Comparison of ENCODE assay signal across 8 mouse cellular contexts in the genomic region with DNA sequence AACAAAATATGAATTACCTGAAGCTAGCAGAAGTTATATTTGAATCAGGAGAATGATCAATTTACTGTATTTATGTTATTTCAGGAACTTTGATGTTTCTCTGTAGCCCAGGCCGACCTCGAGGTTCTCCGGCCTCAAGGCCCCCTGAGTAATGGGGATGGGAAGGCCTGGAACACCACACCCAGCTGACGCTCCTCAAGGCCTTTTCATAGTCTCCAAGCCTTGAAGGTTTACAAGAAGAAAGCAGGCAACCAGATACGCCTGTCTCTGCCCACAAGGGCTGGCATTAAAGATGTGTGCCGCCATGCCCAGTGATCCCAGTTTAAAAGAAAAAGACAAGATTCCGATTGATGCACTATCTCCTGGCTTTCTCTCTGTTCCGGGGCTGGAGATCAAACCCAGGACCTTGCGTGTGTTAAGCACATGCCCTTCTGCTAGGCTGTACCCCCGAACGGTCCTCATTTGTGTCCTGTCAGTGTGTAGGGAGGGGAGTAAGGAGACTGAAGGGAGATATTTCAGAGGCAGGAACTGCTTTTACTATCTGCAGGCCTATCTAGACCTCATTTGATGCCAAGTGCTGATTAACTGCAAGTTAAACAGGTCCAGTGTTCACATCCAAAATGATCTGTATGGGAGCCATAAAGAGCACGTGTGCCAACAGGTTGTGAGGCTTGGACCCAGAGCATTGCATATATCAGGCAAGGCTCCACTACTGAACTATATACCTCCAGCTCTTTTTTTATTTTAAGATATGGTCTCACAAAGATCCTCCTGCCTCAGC. TPM values are rescaled to one million over a fixed set of nuclear protein-coding genes. Genes with fewer than 3 reads are reported as not detected.
DNase-seq lines count a peak whose midpoint lies in the region; ATAC-seq and TF ChIP-seq lines count a peak whose summit lies in the region.

No protein-coding gene starts in this region.

- H3K9me3 ChIP-seq in heart, embryonic 13.5 days = no peaks in the 10 kb centered on the region
- H3K9me3 ChIP-seq in MEL (replicated peaks; ENCODE audit: insufficient read depth, low read length) = no peaks in the 10 kb centered on the region
- H3K9me3 ChIP-seq in forebrain, embryonic 14.5 days (replicated peaks; ENCODE audit: control insufficient read depth, low read length) = no peaks in the 10 kb centered on the region
- no peaks in the 10 kb centered on the region for H3K9me3 ChIP-seq in liver, embryonic 16.5 days (replicated peaks; ENCODE audit: control insufficient read depth, low read length)

- H3K4me1 ChIP-seq in heart, embryonic 13.5 days = peaks cover 28% of the 10 kb centered on the region
- peaks cover 24 to 43% of the 10 kb centered on the region in 2 experiments for H3K4me1 ChIP-seq in MEL (ENCODE audit: control insufficient read depth in 1 of 2, insufficient read depth in 2 of 2, low read length in 2 of 2)
- H3K4me1 ChIP-seq in forebrain, embryonic 14.5 days (ENCODE audit: control insufficient read depth, insufficient read depth, low read length) = peaks cover 11% of the 10 kb centered on the region
- H3K4me1 ChIP-seq in liver, embryonic 16.5 days (ENCODE audit: control insufficient read depth, low read depth, low read length) = peaks cover 38% of the 10 kb centered on the region

- TF ChIP-seq EP300 in MEL (IDR thresholded peaks at IDR 0.05; ENCODE audit: low read depth in 1 of 2, low read length in 2 of 2) = no peak

- peak overlapping the region; percentile 96 for H3K9ac ChIP-seq in heart, embryonic 13.5 days
- no peak overlapping the region for H3K9ac ChIP-seq in MEL (ENCODE audit: control insufficient read depth, low read depth, low read length, poor library complexity, severe bottlenecking)
- H3K9ac ChIP-seq in forebrain, embryonic 14.5 days (ENCODE audit: low read length) = peak overlapping the region; percentile 87
- no peak overlapping the region for H3K9ac ChIP-seq in liver, embryonic 16.5 days (ENCODE audit: low read depth, low read length)

- no peak for TF ChIP-seq CTCF in MEL (IDR thresholded peaks at IDR 0.05 in 2 of 3, conservative IDR thresholded peaks at IDR 0.05 in 1 of 3; ENCODE audit: control insufficient read depth in 1 of 3, insufficient read depth in 1 of 3, low read depth in 2 of 3, low read length in 3 of 3, poor library complexity in 1 of 3, severe bottlenecking in 1 of 3)

- no peaks in the 10 kb centered on the region for H3K27me3 ChIP-seq in heart, embryonic 13.5 days (replicated peaks)
- H3K27me3 ChIP-seq in MEL (ENCODE audit: control insufficient read depth in 1 of 2, insufficient read depth in 2 of 2, low read length in 2 of 2) = no peaks in the 10 kb centered on the region
- no peaks in the 10 kb centered on the region for H3K27me3 ChIP-seq in forebrain, embryonic 14.5 days (replicated peaks; ENCODE audit: control insufficient read depth, insufficient read depth, low read length)
- no peaks in the 10 kb centered on the region for H3K27me3 ChIP-seq in liver, embryonic 16.5 days (ENCODE audit: control insufficient read depth, insufficient read depth, low read depth, low read length)

- WGBS in heart, embryonic 13.5 days = 87% methylated on average over 12 of the region's 12 CpGs
- WGBS in forebrain, embryonic 14.5 days = 91% methylated on average over 12 of the region's 12 CpGs
- WGBS in liver, embryonic 16.5 days (ENCODE audit: insufficient replicate concordance) = 84% methylated on average over 12 of the region's 12 CpGs

- intact Hi-C loops in heart, postnatal 10 days (cut with DNase I) = no loop called here

- peaks cover 22% of the 10 kb centered on the region for H3K36me3 ChIP-seq in heart, embryonic 13.5 days
- H3K36me3 ChIP-seq in MEL (ENCODE audit: control insufficient read depth in 1 of 2, insufficient read depth in 2 of 2, low read length in 2 of 2) = peaks cover 9 to 42% of the 10 kb centered on the region in 2 experiments
- peaks cover 26% of the 10 kb centered on the region for H3K36me3 ChIP-seq in forebrain, embryonic 14.5 days (ENCODE audit: control insufficient read depth, insufficient read depth, low read length)
- H3K36me3 ChIP-seq in liver, embryonic 16.5 days (ENCODE audit: control insufficient read depth, insufficient read depth) = peaks cover 10% of the 10 kb centered on the region

- H3K4me2 ChIP-seq in heart, embryonic 13.5 days = peak overlapping the region; percentile 92
- H3K4me2 ChIP-seq in forebrain, embryonic 14.5 days (ENCODE audit: low read length) = peak overlapping the region; percentile 63
- peak overlapping the region; percentile 90 for H3K4me2 ChIP-seq in liver, embryonic 16.5 days (ENCODE audit: low read depth, low read length)

- no peak overlapping the region for H3K27ac ChIP-seq in heart, embryonic 13.5 days (replicated peaks)
- no peak overlapping the region for H3K27ac ChIP-seq in MEL (ENCODE audit: control insufficient read depth, low read depth, low read length)
- H3K27ac ChIP-seq in forebrain, embryonic 14.5 days (ENCODE audit: low read depth, low read length) = no peak overlapping the region
- H3K27ac ChIP-seq in liver, embryonic 16.5 days (ENCODE audit: low read length) = no peak overlapping the region

- H3K79me2 ChIP-seq in MEL (ENCODE audit: control insufficient read depth, insufficient read depth, low read length, poor library complexity) = peaks cover 51% of the 10 kb centered on the region

- H3K4me3 ChIP-seq in heart, embryonic 13.5 days = peak overlapping the region; percentile 86
- H3K4me3 ChIP-seq in MEL (ENCODE audit: control insufficient read depth in 1 of 2, insufficient read depth in 1 of 2, low read depth in 2 of 2, low read length in 2 of 2) = no peak overlapping the region; a peak in 1 of 4 replicates
- H3K4me3 ChIP-seq in forebrain, embryonic 14.5 days (ENCODE audit: low read depth, low read length) = 0 out of 2 replicates have a peak overlapping the region, but pooled peaks have one; percentile 67
- H3K4me3 ChIP-seq in liver, embryonic 16.5 days (ENCODE audit: low read depth, low read length) = no peak overlapping the region

- ATAC-seq in heart, embryonic 13.5 days (ENCODE audit: extremely low read depth, insufficient number of reproducible peaks, low FRiP score, low TSS enrichment) = no peak
- no peak for ATAC-seq in forebrain, embryonic 14.5 days
- ATAC-seq in liver, embryonic 16.5 days (ENCODE audit: low read depth) = no peak
- ATAC-seq in granulocyte monocyte progenitor cell, adult 5-6 weeks (replicated peaks; ENCODE audit: poor library complexity, severe bottlenecking) = no peak

- no peak for TF ChIP-seq RAD21 in MEL (IDR thresholded peaks at IDR 0.05; ENCODE audit: low read depth, low read length)

- no peak for TF ChIP-seq POLR2A in MEL (IDR thresholded peaks at IDR 0.05; ENCODE audit: control insufficient read depth in 1 of 2, insufficient read depth in 1 of 2, low read depth in 1 of 2, low read length in 2 of 2, poor library complexity in 1 of 2)

- DNase-seq in heart, postnatal 10 days = no peak
- no peak for DNase-seq in MEL (ENCODE audit: low read depth, low spot score)
- no peak for DNase-seq in forebrain, embryonic 14.5 days (ENCODE audit: low spot score)
- no peak for DNase-seq in T-cell, adult 2 months (ENCODE audit: low spot score)
- no peak for DNase-seq in right cerebral cortex, postnatal 4 days

RNA-seq across cellular contexts. Expression of gene Prune1, which starts 2.8 kb away (rescaled TPM):
- 24.5 and 26.0 TPM in 2 replicates for polyA plus RNA-seq in heart, embryonic 13.5 days (2015; fragmentation: Nextera tagmentation; extraction: Ambion mirVana)
- 10 to 100 TPM; 28.8 to 35.2 TPM for total RNA-seq in heart, postnatal 10 days (2021)
- 28.5 and 32.4 TPM in 2 replicates for total RNA-seq in MEL (2012; rRNA removed)
- polyA plus RNA-seq in MEL (2012; ENCODE audit: insufficient read depth in 1 of 2, insufficient read length in 2 of 2, low read depth in 1 of 2, low replicate concordance in 2 of 2, missing spikeins in 1 of 2) = 10 to 100 TPM in 1 of 2 experiments, not detected in 1; 51.8 TPM
- polyA plus RNA-seq in forebrain, embryonic 14.5 days (2014; fragmentation: Nextera tagmentation; extraction: Ambion mirVana) = 40.7 and 42.7 TPM in 2 replicates
- 8.8 and 9.5 TPM in 2 replicates for polyA plus RNA-seq in liver, embryonic 16.5 days (2015; fragmentation: Nextera tagmentation; extraction: Ambion mirVana)
- total RNA-seq in granulocyte monocyte progenitor cell, adult 5-6 weeks (2014; fragmentation: Nextera tagmentation) = 17.8 and 25.4 TPM in 2 replicates
- 9.3 and 11.3 TPM in 2 replicates for total RNA-seq in granulocyte monocyte progenitor cell, adult 5-6 weeks (2017)

RNA-seq across cellular contexts. Expression of gene Mindy1, which starts 3.5 kb away (rescaled TPM):
- 24.3 TPM in 2 replicates for polyA plus RNA-seq in heart, embryonic 13.5 days (2015; fragmentation: Nextera tagmentation; extraction: Ambion mirVana)
- 10 to 100 TPM; 27.7 TPM for total RNA-seq in heart, postnatal 10 days (2021)
- total RNA-seq in MEL (2012; rRNA removed) = 203 and 265 TPM in 2 replicates
- polyA plus RNA-seq in MEL (2012; ENCODE audit: insufficient read depth in 1 of 2, insufficient read length in 2 of 2, low read depth in 1 of 2, low replicate concordance in 2 of 2, missing spikeins in 1 of 2) = 100 to 1,000 TPM in 1 of 2 experiments, not detected in 1; 234 TPM
- 48.6 and 50.7 TPM in 2 replicates for polyA plus RNA-seq in forebrain, embryonic 14.5 days (2014; fragmentation: Nextera tagmentation; extraction: Ambion mirVana)
- polyA plus RNA-seq in liver, embryonic 16.5 days (2015; fragmentation: Nextera tagmentation; extraction: Ambion mirVana) = 21.5 and 23.2 TPM in 2 replicates
- total RNA-seq in granulocyte monocyte progenitor cell, adult 5-6 weeks (2014; fragmentation: Nextera tagmentation) = 26.9 and 56.5 TPM in 2 replicates
- 22.8 and 30.0 TPM in 2 replicates for total RNA-seq in granulocyte monocyte progenitor cell, adult 5-6 weeks (2017)

RNA-seq across cellular contexts. Expression of gene Anxa9, which starts 22.3 kb away (rescaled TPM):
- polyA plus RNA-seq in heart, embryonic 13.5 days (2015; fragmentation: Nextera tagmentation; extraction: Ambion mirVana) = 0.90 and 1.1 TPM in 2 replicates
- total RNA-seq in heart, postnatal 10 days (2021) = under 1 TPM; 0.37 to 0.38 TPM
- 7.7 and 7.8 TPM in 2 replicates for total RNA-seq in MEL (2012; rRNA removed)
- polyA plus RNA-seq in MEL (2012; ENCODE audit: insufficient read depth in 1 of 2, insufficient read length in 2 of 2, low read depth in 1 of 2, low replicate concordance in 2 of 2, missing spikeins in 1 of 2) = 10 to 100 TPM in 1 of 2 experiments, not detected in 1; 33.9 TPM
- 0.27 and 0.64 TPM in 2 replicates for polyA plus RNA-seq in forebrain, embryonic 14.5 days (2014; fragmentation: Nextera tagmentation; extraction: Ambion mirVana)
- polyA plus RNA-seq in liver, embryonic 16.5 days (2015; fragmentation: Nextera tagmentation; extraction: Ambion mirVana) = 2.2 and 2.5 TPM in 2 replicates
- total RNA-seq in granulocyte monocyte progenitor cell, adult 5-6 weeks (2014; fragmentation: Nextera tagmentation) = 15.5 and 18.0 TPM in 2 replicates
- 5.0 and 5.4 TPM in 2 replicates for total RNA-seq in granulocyte monocyte progenitor cell, adult 5-6 weeks (2017)

RNA-seq across cellular contexts. Expression of gene Cers2, which starts 29.9 kb away (rescaled TPM):
- polyA plus RNA-seq in heart, embryonic 13.5 days (2015; fragmentation: Nextera tagmentation; extraction: Ambion mirVana) = 128 and 140 TPM in 2 replicates
- 10 to 100 TPM; 58.4 to 65.6 TPM for total RNA-seq in heart, postnatal 10 days (2021)
- total RNA-seq in MEL (2012; rRNA removed) = 240 and 307 TPM in 2 replicates
- 100 to 1,000 TPM; 134 to 357 TPM for polyA plus RNA-seq in MEL (2012; ENCODE audit: insufficient read depth in 1 of 2, insufficient read length in 2 of 2, low read depth in 1 of 2, low replicate concordance in 2 of 2, missing spikeins in 1 of 2)
- 75.8 and 91.8 TPM in 2 replicates for polyA plus RNA-seq in forebrain, embryonic 14.5 days (2014; fragmentation: Nextera tagmentation; extraction: Ambion mirVana)
- polyA plus RNA-seq in liver, embryonic 16.5 days (2015; fragmentation: Nextera tagmentation; extraction: Ambion mirVana) = 111 and 117 TPM in 2 replicates
- 193 and 213 TPM in 2 replicates for total RNA-seq in granulocyte monocyte progenitor cell, adult 5-6 weeks (2014; fragmentation: Nextera tagmentation)
- total RNA-seq in granulocyte monocyte progenitor cell, adult 5-6 weeks (2017) = 87.8 and 88.6 TPM in 2 replicates

RNA-seq across cellular contexts. Expression of gene Bnipl, which starts 33.7 kb away (rescaled TPM):
- 0.23 and 0.24 TPM in 2 replicates for polyA plus RNA-seq in heart, embryonic 13.5 days (2015; fragmentation: Nextera tagmentation; extraction: Ambion mirVana)
- not detected for total RNA-seq in heart, postnatal 10 days (2021)
- total RNA-seq in MEL (2012; rRNA removed) = 0.19 and 0.20 TPM in 2 replicates
- under 1 TPM in 1 of 2 experiments, not detected in 1; 0.43 TPM for polyA plus RNA-seq in MEL (2012; ENCODE audit: insufficient read depth in 1 of 2, insufficient read length in 2 of 2, low read depth in 1 of 2, low replicate concordance in 2 of 2, missing spikeins in 1 of 2)
- not detected in 2 replicates for polyA plus RNA-seq in forebrain, embryonic 14.5 days (2014; fragmentation: Nextera tagmentation; extraction: Ambion mirVana)
- not detected in 2 replicates for polyA plus RNA-seq in liver, embryonic 16.5 days (2015; fragmentation: Nextera tagmentation; extraction: Ambion mirVana)
- 0.88 TPM in 1 of 2 replicates, not detected in the other for total RNA-seq in granulocyte monocyte progenitor cell, adult 5-6 weeks (2014; fragmentation: Nextera tagmentation)
- not detected in 2 replicates for total RNA-seq in granulocyte monocyte progenitor cell, adult 5-6 weeks (2017)

Comparison
In these comparisons a context has a peak if more than half of its experiments do, and no peak if none do; other contexts are left out.
1. H3K4me3 ChIP-seq: peak in heart, embryonic 13.5 days (single experiment) and forebrain, embryonic 14.5 days (single experiment); none in MEL (0 of 2) and liver, embryonic 16.5 days (single experiment).
2. H3K9ac ChIP-seq: peak in heart, embryonic 13.5 days (single experiment) and forebrain, embryonic 14.5 days (single experiment); none in MEL (single experiment) and liver, embryonic 16.5 days (single experiment).
3. Peak in every context shown above with its lines, with median percentiles within 50 percentile points of each other: H3K4me2 ChIP-seq.